Mouse (Mus musculus) kidney, postnatal 0 days (tissue): ENCODE measurements around the gene Fus. TPM values are rescaled to one million over a fixed set of nuclear protein-coding genes. Genes with fewer than 3 reads are reported as not detected.

Experiments
- ATAC-seq: fragments of 200-750 bp; cut with Nextera tagmentation; replicated peaks from 2 replicates; pipeline ENCODE4 v1.8.0; 2017; ENCODE audit warnings: low read depth, moderate number of reproducible peaks, moderate TSS enrichment, moderate library complexity; ENCODE audit not compliant: low FRiP score
- DNase-seq: peaks from one replicate; pipeline ENCODE4 v3.0.0-alpha.2; 2016; ENCODE audit warnings: low spot score
- H3K27ac ChIP-seq: fragments of 300-500 bp; sonication (generic); 2 replicates; pipeline ENCODE4 v1.5.1; 2014; ENCODE audit warnings: mild to moderate bottlenecking
- H3K27me3 ChIP-seq: fragments of 300-500 bp; sonication (generic); 2 replicates; pipeline ENCODE4 v1.6.1; 2014; ENCODE audit warnings: low read length, mixed read lengths; ENCODE audit not compliant: insufficient read depth
- H3K36me3 ChIP-seq: fragments of 300-500 bp; sonication (generic); 2 replicates; pipeline ENCODE4 v1.6.1; 2014; ENCODE audit warnings: low read length, mixed read lengths; ENCODE audit not compliant: insufficient read depth
- H3K4me1 ChIP-seq: fragments of 300-500 bp; sonication (generic); replicated peaks from 2 replicates; pipeline ENCODE4 v1.6.1; 2014; ENCODE audit warnings: antibody characterized with exemption, low read length, mixed read lengths; ENCODE audit not compliant: insufficient read depth
- H3K4me2 ChIP-seq: fragments of 300-500 bp; sonication (generic); 2 replicates; pipeline ENCODE4 v1.6.1; 2014; ENCODE audit warnings: mild to moderate bottlenecking, low read length, moderate library complexity, mixed read lengths
- H3K4me3 ChIP-seq: fragments of 300-500 bp; sonication (generic); replicated peaks from 2 replicates; pipeline ENCODE4 v1.5.1; 2014; ENCODE audit warnings: low read depth, low read length
- H3K9ac ChIP-seq: fragments of 300-500 bp; sonication (generic); 2 replicates; pipeline ENCODE4 v1.6.1; 2014; ENCODE audit warnings: low read depth, low read length
- H3K9me3 ChIP-seq: fragments of 300-500 bp; sonication (generic); replicated peaks from 2 replicates; pipeline ENCODE4 v1.6.1; 2016; ENCODE audit warnings: low read length, inconsistent platforms, mixed read lengths
- CTCF ChIP-seq: IDR thresholded peaks from 2 replicates; pipeline ENCODE4 v1.5.1; 2016; ENCODE audit warnings: antibody characterized with exemption, low read depth, mild to moderate bottlenecking, moderate library complexity
- WGBS: fragments of 180-500 bp; shearing (Covaris S2); extraction: QIAGEN DNeasy Blood & Tissue Kit; methylation state at CpG from one replicate; pipeline ENCODE4 v1.1.7; 2014; 5-methylcytosine and 5-hydroxymethylcytosine counted together
- polyA plus RNA-seq: library from polyadenylated mRNA; unstranded; fragments of >200 nt; fragmentation: Nextera tagmentation; extraction: Ambion mirVana; gene quantifications from 2 replicates; pipeline ENCODE4 v1.2.1, GENCODE M21; 2015

The Fus gene
- polyA plus RNA-seq = 262 and 271 TPM in 2 replicates

DNA sequence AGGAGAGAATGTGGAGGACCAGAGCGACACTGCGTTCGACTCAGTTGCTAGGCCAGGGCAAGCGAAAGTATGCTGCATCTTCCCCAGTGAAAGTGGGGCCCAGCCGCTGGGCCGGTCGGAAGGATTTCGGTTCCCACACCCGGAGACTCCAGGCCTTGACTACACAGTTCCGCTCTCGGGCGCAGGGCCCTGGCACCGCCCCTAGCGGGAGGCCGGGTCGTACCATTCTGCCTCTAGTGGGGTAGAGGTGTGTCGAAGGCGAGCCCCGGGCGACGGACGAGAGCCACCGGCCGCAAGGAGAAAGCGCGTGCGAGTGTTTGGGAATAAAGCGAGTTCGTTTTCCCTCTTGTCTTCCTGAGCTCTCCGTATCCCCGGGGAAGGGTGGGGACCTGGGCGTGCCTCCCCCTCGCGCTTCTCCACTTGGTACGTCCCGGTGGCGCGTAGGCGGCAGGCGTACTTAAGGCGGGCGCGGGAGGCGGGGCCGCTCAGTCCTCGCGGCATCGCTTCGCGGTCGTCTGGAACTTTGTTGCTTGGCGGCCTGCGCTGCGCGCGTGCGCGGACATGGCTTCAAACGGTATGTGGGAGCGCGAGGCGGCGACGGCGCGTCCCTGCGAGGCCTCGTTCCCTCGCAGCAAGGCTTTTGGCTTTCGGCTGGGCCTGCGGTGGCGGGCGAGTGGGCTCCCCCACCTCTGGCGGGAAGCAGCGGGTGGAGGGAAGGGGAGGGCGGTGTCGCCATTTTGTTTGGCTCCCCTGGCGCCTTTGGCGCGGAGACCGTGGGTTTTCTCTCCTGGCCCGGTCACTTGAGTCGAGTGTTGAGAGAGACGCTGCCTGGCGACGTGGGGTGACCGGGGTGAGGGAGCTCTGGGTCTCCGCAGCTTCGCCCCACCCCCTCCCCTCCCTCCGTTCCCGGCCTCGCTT lies at the start of gene Fus:
Gene Fus (plus strand): TSS at position 454 of the 918 bp plus-strand sequence.
- peak within 1 kb of the TSS; percentile 98 for H3K9ac ChIP-seq
- DNase-seq (peak; percentile 96), ATAC-seq (peak; percentile 94)
- peak; percentile 47; the same call in 1 of the 2 replicates for TF ChIP-seq CTCF
- peaks cover 23% of the 10 kb centered on the region for H3K36me3 ChIP-seq
- H3K27me3 ChIP-seq = no peaks in the 10 kb centered on the region
- under 1% methylated on average over 81 of the region's 92 CpGs for WGBS
- no peaks in the 10 kb centered on the region; the same call in none of the 2 replicates for H3K4me1 ChIP-seq
- no peaks in the 10 kb centered on the region for H3K9me3 ChIP-seq
- H3K4me3 ChIP-seq = peak within 1 kb of the TSS; percentile 98
- H3K4me2 ChIP-seq = peak within 1 kb of the TSS; percentile 67
- peak within 1 kb of the TSS; percentile 98 for H3K27ac ChIP-seq

DNA sequence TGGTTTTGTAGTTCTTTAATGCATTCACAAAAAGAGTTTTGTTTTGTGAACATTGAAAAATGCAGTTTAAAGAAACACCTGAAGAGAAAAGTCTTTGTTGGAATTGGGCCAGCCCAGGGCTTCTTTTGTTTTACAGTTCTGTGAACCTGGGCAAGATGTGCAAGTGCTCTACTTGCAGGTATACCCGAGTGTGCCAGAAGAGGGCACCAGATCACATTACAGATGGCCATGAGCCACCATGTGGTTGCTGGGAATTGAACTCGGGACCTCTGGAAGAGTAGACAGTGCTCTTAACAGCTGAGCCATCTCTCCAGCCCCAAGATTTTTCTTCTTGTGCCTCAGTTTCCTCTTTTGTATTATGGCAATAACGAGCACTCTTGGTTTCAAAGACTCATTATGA lies 49.1 kb upstream of the Fus start:
- Histone ChIP-seq H3K27me3 (no peaks in the 10 kb centered on the region), H3K4me2 (no peak overlapping the region), H3K4me3 (no peak overlapping the region), H3K9me3 (no peaks in the 10 kb centered on the region), H3K9ac (no peak overlapping the region), H3K27ac (no peak overlapping the region), H3K4me1 (0 out of 2 replicates have a peak, but pooled peaks cover 2% of the 10 kb centered on the region), H3K36me3 (peaks cover 8% of the 10 kb centered on the region; the same call in 1 of the 2 replicates)
- 56% methylated on average over 3 of the region's 3 CpGs for WGBS
- ATAC-seq = no peak
- TF ChIP-seq CTCF = peak; percentile 72
- DNase-seq = no peak

GRCm38 (mm10) chr7:127919290-127919689 lies 48.0 kb upstream of the Fus start:
- WGBS = 77% methylated on average over 7 of the region's 7 CpGs
- H3K4me2 ChIP-seq = no peak overlapping the region
- ATAC-seq = no peak
- H3K27me3 ChIP-seq = no peaks in the 10 kb centered on the region
- 0 out of 2 replicates have a peak, but pooled peaks cover under 1% of the 10 kb centered on the region for H3K4me1 ChIP-seq
- no peak overlapping the region for H3K4me3 ChIP-seq
- H3K9me3 ChIP-seq = no peaks in the 10 kb centered on the region
- H3K9ac ChIP-seq = no peak overlapping the region
- peak; percentile 58 for TF ChIP-seq CTCF
- peak; percentile 63 for DNase-seq
- H3K36me3 ChIP-seq = peaks cover 16% of the 10 kb centered on the region; the same call in 1 of the 2 replicates
- no peak overlapping the region for H3K27ac ChIP-seq

DNA sequence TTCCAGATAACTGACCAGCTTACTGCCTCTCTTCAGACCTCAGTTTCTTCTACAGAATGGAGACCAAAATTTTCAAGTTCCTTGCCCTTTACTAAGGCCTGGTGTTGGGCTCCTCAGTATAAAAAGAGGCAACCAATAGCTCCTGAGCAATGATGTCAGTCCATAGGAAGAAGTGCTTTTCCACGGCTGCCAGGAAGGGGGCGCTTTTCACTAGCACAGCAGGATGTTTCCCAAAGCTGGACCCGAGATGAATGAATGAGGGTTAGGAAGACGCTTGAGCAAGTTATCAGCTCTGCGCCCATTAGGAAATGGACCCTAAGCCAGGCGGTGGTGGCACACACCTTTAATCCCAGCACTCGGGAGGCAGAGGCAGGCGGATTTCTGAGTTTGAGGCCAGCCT lies 45.7 kb upstream of the Fus start:
- DNase-seq = peak; percentile 49

GRCm38 (mm10) chr7:127922451-127923275 lies 44.6 kb upstream of the Fus start:
- H3K27me3 ChIP-seq = no peaks in the 10 kb centered on the region
- no peak overlapping the region for H3K9ac ChIP-seq
- peaks cover 17% of the 10 kb centered on the region for H3K4me1 ChIP-seq
- H3K36me3 ChIP-seq = peaks cover 22% of the 10 kb centered on the region
- 70% methylated on average over 6 of the region's 6 CpGs for WGBS
- peak overlapping the region; percentile 44 for H3K27ac ChIP-seq
- no peak for TF ChIP-seq CTCF
- H3K9me3 ChIP-seq = no peaks in the 10 kb centered on the region
- no peak overlapping the region for H3K4me3 ChIP-seq
- no peak for ATAC-seq
- no peak overlapping the region for H3K4me2 ChIP-seq
- no peak for DNase-seq

More for the DNA sequence above, 45.7 kb upstream of the Fus start:
- WGBS = 67% methylated on average over 8 of the region's 8 CpGs
- ATAC-seq = no peak
- Histone ChIP-seq H3K27me3 (no peaks in the 10 kb centered on the region), H3K36me3 (peaks cover 24% of the 10 kb centered on the region), H3K4me2 (no peak overlapping the region), H3K27ac (no peak overlapping the region), H3K4me3 (no peak overlapping the region), H3K4me1 (peaks cover 8% of the 10 kb centered on the region; the same call in 1 of the 2 replicates), H3K9ac (no peak overlapping the region), H3K9me3 (no peaks in the 10 kb centered on the region)
- TF ChIP-seq CTCF = peak; percentile 67

- TF ChIP-seq CTCF = no peak
- WGBS = 82% methylated on average over 5 of the region's 5 CpGs
- no peaks in the 10 kb centered on the region for H3K27me3 ChIP-seq
- peaks cover 22% of the 10 kb centered on the region for H3K36me3 ChIP-seq
- no peak for DNase-seq
- H3K9ac ChIP-seq = no peak overlapping the region; the same call in 1 of the 2 replicates
- no peak for ATAC-seq
- H3K4me2 ChIP-seq = no peak overlapping the region
- peaks cover 20% of the 10 kb centered on the region for H3K4me1 ChIP-seq
- peak overlapping the region; percentile 93; the same call in 1 of the 2 replicates for H3K27ac ChIP-seq
- H3K4me3 ChIP-seq = no peak overlapping the region
- H3K9me3 ChIP-seq = no peaks in the 10 kb centered on the region
These were observed 43.5 kb upstream of the Fus start for GRCm38 (mm10) chr7:127923714-127924113.
